Mouse (Mus musculus): ENCODE data around the gene D16Ertd472e. TPM values are rescaled to one million over a fixed set of nuclear protein-coding genes. Genes with fewer than 3 reads are reported as not detected.

D16Ertd472e gene
- 0.58 and 1.7 TPM in 2 replicates for polyA plus RNA-seq (2012; rRNA removed)

DNA sequence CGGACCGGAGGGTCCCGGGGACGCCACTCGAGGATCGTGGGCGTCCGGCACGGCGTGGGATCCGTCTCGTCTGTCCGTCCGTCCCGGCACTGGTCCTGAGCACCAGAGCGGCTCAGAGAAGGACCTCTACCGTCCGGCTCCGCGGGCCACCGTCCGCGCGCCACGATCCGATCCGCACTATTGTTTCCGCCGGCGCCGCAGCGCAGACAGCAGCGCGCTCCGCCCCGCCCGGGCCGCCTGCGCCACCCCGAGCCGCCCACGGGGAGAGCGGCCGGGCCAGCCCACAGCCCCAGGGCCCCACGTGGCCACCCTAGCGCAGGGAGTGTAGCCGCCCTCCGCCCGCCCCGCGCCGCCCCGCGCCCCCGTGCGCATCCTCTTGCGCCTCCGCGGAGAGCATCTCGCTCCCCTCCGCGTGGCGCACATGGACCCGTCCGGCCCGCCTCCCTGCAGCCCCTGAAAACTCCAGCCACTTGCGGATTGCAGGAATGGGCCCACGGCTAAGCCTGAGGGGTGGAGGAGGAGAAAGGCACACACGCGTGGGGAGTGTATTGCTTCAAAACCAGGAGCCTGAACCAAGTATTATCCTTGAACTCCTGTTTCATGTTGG, at the start of gene D16Ertd472e:
Gene D16Ertd472e (minus strand): TSS at position 231 of the 607 bp plus-strand sequence.

Other genes starting within 250 kb of the D16Ertd472e start
- gene Btg3, start 199.5 kb downstream of the D16Ertd472e start, polyA plus RNA-seq (2012; rRNA removed): 0.16 and 0.36 TPM in 2 replicates

Measured in stomach, adult 2 months (tissue).